Mouse (Mus musculus) cerebellum, postnatal 4 days (tissue): Measurements from ENCODE around the gene Ttc39a.
"Not testable (repeated sequence)": the region's sequence is repeated elsewhere in the genome, so short reads cannot be mapped to it uniquely, and the experiment has no call there.

Source experiments
- DNase-seq, 2 experiments: peaks; one replicate each; pipeline ENCODE4 v3.0.0; 2022; ENCODE audit warnings: low spot score in 2 of 2, mixed read lengths in 1 of 2

The Ttc39a gene

GRCm38 (mm10) chr4:109406486-109407175, at the start of gene Ttc39a:
Gene Ttc39a, plus strand, starts transcription at chr4:109406623.
- peak in 1 of 2 experiments; percentile 37 for DNase-seq

GRCm38 (mm10) chr4:109378107-109378506, 28.3 kb upstream of the Ttc39a start:
- DNase-seq, result no peak

- DNase-seq, result no peak
These were observed 24.0 kb upstream of the Ttc39a start for GRCm38 (mm10) chr4:109382457-109382856.

GRCm38 (mm10) chr4:109385599-109385998, 20.8 kb upstream of the Ttc39a start:
- no peak for DNase-seq

GRCm38 (mm10) chr4:109393229-109393779, 13.1 kb upstream of the Ttc39a start:
- DNase-seq, result no peak

- DNase-seq, result no peak
These were observed 12.5 kb upstream of the Ttc39a start for GRCm38 (mm10) chr4:109393902-109394301.

- DNase-seq, result no peak
These were observed 11.9 kb upstream of the Ttc39a start for GRCm38 (mm10) chr4:109394314-109395074.

GRCm38 (mm10) chr4:109400366-109400980, 6.0 kb upstream of the Ttc39a start:
- DNase-seq, result no peak

- no peak for DNase-seq
These were observed 5.2 kb upstream of the Ttc39a start for GRCm38 (mm10) chr4:109401176-109401689.

GRCm38 (mm10) chr4:109404908-109405307, 1.5 kb upstream of the Ttc39a start:
- DNase-seq, result not testable (repeated sequence)

GRCm38 (mm10) chr4:109405415-109405814, 1.0 kb upstream of the Ttc39a start:
- no peak for DNase-seq

- peak in 1 of 2 experiments; percentile 31 for DNase-seq
These were observed 353 bp upstream of the Ttc39a start for GRCm38 (mm10) chr4:109406054-109406485.

GRCm38 (mm10) chr4:109407176-109407520, 725 bp downstream of the Ttc39a start:
- no peak for DNase-seq

- DNase-seq, result no peak
These were observed 1.5 kb downstream of the Ttc39a start for GRCm38 (mm10) chr4:109407701-109408485.

GRCm38 (mm10) chr4:109410681-109411376, 4.4 kb downstream of the Ttc39a start:
- no peak for DNase-seq

- DNase-seq, result no peak
These were observed 5.0 kb downstream of the Ttc39a start for GRCm38 (mm10) chr4:109411377-109411967.

GRCm38 (mm10) chr4:109412233-109412632, 5.8 kb downstream of the Ttc39a start:
- no peak for DNase-seq

- DNase-seq, result no peak
These were observed 11.6 kb downstream of the Ttc39a start for GRCm38 (mm10) chr4:109417998-109418397.

GRCm38 (mm10) chr4:109419017-109419416, 12.6 kb downstream of the Ttc39a start:
- no peak for DNase-seq

- no peak for DNase-seq
These were observed 13.1 kb downstream of the Ttc39a start for GRCm38 (mm10) chr4:109419563-109419962.
